Mouse (Mus musculus): Measurements from ENCODE around the gene Cmss1. TPM values are rescaled to one million over a fixed set of nuclear protein-coding genes. Genes with fewer than 3 reads are reported as not detected.

The Cmss1 gene
- polyA plus RNA-seq, 1 experiment = 9.0 TPM

DNA sequence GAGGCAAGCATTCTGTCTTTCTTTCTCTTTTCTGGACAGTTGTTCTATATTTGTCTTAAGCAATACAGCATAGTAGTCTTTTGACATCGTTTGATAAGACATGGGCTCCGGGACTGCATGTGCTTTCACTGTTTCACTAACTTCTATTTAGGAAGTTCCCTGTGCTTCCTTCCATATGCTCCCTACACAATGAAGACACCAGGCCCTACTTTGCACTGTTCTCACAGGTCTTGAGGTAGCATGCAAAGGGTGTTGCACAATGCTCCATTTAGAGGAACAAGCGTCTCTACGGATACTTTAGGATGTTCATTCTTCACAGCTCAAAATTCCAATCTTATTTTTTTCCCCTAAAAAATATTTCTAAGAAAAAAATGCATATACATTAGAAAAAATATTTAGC lies 101.9 kb downstream of the Cmss1 start:
- TF ChIP-seq POLR2A (IDR thresholded peaks at IDR 0.05; ENCODE audit: low read depth, low read length) (no peak), CTCF (IDR thresholded peaks at IDR 0.05; ENCODE audit: borderline replicate concordance, insufficient read depth, low read length) (no peak)
- Histone ChIP-seq H3K4me3 (ENCODE audit: insufficient read depth, low read length) (no peak overlapping the region), H3K27ac (ENCODE audit: insufficient read depth, low read length) (no peak overlapping the region), H3K4me1 (ENCODE audit: control insufficient read depth, insufficient read depth, low read length) (peaks cover 2% of the 10 kb centered on the region; the same call in 1 of the 2 replicates)

DNA sequence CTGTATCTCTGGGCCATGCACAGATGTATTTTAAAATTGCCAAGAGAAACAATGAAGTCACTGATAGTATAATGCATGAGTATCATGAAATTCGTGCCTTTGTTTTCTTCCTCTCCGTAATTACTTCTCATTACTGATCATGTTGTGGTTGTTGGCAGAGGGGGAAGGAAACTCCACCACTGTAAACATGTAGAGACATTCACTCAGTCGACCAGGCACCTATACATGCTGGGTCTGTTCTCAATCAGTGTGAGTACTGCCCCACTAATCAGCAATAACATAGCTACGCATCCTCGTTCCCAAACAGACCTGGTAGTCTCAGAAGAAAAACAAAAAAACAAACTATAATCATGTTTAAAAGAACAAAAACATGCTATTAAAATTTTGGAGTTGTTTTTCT lies 103.9 kb downstream of the Cmss1 start:
- Histone ChIP-seq H3K4me3 (ENCODE audit: insufficient read depth, low read length) (no peak overlapping the region), H3K27ac (ENCODE audit: insufficient read depth, low read length) (no peak overlapping the region), H3K4me1 (ENCODE audit: control insufficient read depth, insufficient read depth, low read length) (peaks cover 2% of the 10 kb centered on the region)
- TF ChIP-seq CTCF (IDR thresholded peaks at IDR 0.05; ENCODE audit: borderline replicate concordance, insufficient read depth, low read length) (no peak), POLR2A (IDR thresholded peaks at IDR 0.05; ENCODE audit: low read depth, low read length) (no peak)

DNA sequence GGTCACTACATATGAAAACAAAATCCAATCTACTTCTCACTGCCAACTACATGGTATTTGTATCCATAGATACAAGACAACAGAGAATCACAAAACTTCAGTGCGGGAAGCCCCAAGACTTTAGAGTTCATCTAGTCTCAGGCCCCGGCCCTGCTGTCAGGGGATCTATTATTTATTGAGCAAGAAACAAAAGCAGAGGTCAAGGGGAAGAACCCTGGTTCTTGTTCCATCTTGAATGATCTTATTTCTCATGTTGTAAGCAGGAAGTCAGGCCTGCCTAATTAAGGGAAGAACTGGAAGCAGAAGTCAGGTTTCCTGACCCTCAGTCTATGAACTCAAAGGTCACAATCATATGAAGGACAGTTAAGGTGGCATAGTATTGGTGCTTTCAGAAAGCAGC lies 104.4 kb downstream of the Cmss1 start:
- Histone ChIP-seq H3K27ac (ENCODE audit: insufficient read depth, low read length) (no peak overlapping the region), H3K4me1 (ENCODE audit: control insufficient read depth, insufficient read depth, low read length) (peaks cover 2% of the 10 kb centered on the region), H3K4me3 (ENCODE audit: insufficient read depth, low read length) (no peak overlapping the region)
- no peak for TF ChIP-seq CTCF (IDR thresholded peaks at IDR 0.05; ENCODE audit: borderline replicate concordance, insufficient read depth, low read length)
- TF ChIP-seq POLR2A (IDR thresholded peaks at IDR 0.05; ENCODE audit: low read depth, low read length) = no peak

DNA sequence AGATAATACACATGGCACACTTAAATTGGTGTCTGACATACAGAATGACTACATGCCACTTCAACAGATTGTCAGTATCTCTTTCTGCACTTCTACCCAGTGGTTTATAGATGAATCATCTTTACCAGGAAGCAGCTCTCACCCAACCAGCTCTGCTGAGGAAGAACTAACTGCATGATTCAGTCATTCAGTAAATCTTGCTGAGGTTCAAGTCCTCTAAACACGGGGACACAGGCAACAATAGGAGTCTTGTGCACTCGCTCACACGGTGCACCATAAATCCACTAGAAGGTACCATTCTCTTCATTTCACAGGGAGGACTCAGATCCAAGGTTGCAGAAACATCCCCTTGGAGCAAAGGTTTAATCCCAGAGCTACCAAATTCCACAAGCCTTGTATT lies 105.8 kb downstream of the Cmss1 start:
- H3K4me3 ChIP-seq (ENCODE audit: insufficient read depth, low read length) = no peak overlapping the region
- no peak for TF ChIP-seq POLR2A (IDR thresholded peaks at IDR 0.05; ENCODE audit: low read depth, low read length)
- no peak for TF ChIP-seq CTCF (IDR thresholded peaks at IDR 0.05; ENCODE audit: borderline replicate concordance, insufficient read depth, low read length)
- peaks cover 2% of the 10 kb centered on the region for H3K4me1 ChIP-seq (ENCODE audit: control insufficient read depth, insufficient read depth, low read length)
- H3K27ac ChIP-seq (ENCODE audit: insufficient read depth, low read length) = peak overlapping the region; percentile 98; the same call in 1 of the 2 replicates

DNA sequence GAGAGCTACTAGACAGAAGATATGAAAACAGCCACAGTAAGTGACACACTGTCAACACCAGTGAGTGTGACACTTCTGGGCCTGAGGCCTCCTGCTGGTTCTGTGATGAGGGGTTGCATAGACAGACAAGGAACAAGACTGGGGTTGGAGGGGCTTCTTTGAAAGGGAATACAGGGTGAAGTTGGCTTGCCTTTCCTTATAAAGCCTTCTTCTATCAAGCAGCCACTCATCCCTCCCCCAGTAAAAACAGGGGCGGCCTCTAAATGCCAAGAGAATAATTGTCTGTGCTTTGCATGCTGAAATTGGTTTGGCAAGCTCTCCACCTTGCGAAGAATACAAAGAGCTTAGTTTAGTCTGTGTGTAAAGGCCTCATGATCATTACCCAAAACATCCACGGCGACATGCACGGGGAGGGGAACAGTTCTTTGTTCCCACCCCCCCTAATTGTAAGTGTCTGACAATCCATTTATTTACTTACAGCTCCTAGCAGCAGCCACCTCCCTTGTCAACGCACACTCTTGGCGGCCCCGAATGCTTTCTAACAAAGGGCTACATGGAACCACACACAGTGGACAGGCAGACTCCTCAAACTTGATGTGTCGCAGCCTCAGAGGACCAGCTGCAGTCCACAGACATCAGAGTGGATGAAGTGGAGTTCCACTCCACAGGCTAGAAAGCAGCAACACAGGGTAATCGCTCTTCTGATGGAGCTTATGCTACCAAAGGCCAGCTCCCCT lies 110.1 kb downstream of the Cmss1 start:
- H3K4me3 ChIP-seq (ENCODE audit: insufficient read depth, low read length) = no peak overlapping the region
- TF ChIP-seq CTCF (IDR thresholded peaks at IDR 0.05; ENCODE audit: borderline replicate concordance, insufficient read depth, low read length) (no peak), POLR2A (IDR thresholded peaks at IDR 0.05; ENCODE audit: low read depth, low read length) (no peak)
- no peak overlapping the region for H3K27ac ChIP-seq (ENCODE audit: insufficient read depth, low read length)
- H3K4me1 ChIP-seq (ENCODE audit: control insufficient read depth, insufficient read depth, low read length) = peaks cover 2% of the 10 kb centered on the region

DNA sequence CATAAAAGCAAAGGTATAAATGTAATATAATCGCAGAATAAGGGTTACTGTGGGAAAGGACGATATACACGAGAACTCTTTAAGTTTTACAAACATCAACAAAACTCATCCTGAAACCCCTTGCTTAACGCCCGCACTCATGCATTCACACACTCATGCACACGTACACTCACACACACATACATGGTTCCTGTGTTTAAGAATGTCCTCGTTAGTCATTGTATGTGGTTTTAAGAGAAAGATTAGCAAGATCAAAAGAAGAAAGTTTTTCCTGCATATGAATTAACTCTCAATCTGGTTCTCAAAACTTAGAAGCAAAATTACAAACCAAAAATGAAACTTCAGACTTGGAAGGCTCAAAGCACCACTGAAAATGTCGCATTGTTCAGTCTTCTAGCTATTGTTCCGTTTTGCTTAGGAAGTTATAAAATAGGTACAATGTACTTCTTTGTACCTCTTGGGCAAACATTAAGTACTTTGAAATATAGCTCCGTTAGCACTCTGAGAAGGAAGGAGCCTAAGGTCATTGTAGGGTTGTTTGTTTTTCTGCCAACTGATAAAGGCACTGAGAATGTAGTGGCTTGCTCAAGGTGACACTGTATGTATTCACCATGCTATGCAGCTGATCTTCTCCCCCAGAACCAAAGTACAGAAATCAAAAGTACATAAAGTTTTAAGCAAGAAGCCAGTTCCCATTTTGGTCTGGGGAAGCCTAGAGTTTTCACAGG lies 111.0 kb downstream of the Cmss1 start:
- TF ChIP-seq CTCF (IDR thresholded peaks at IDR 0.05; ENCODE audit: borderline replicate concordance, insufficient read depth, low read length) (no peak), POLR2A (IDR thresholded peaks at IDR 0.05; ENCODE audit: low read depth, low read length) (no peak)
- no peak overlapping the region for H3K4me3 ChIP-seq (ENCODE audit: insufficient read depth, low read length)
- H3K27ac ChIP-seq (ENCODE audit: insufficient read depth, low read length) = no peak overlapping the region
- peaks cover 2% of the 10 kb centered on the region for H3K4me1 ChIP-seq (ENCODE audit: control insufficient read depth, insufficient read depth, low read length)

DNA sequence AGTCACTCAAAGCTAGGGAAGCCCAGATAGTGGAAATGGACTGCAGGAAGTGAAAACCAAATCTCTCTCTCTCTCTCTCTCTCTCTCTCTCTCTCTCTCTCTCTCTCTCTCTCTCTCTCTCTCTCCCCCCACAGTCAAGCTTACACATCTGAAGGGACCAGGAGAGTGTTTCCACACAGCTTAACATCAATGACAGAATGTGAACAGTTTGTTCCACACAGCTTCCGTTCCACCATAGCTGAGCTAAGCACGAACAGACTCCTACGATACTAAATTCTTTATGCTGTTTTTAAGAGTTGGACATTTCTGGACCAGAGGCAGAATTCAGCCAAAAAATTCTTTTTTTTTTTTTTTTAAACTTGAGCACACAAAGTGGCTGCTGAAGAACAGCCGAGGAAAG lies 114.8 kb downstream of the Cmss1 start:
- Histone ChIP-seq H3K4me1 (ENCODE audit: control insufficient read depth, insufficient read depth, low read length) (peaks cover 2% of the 10 kb centered on the region; the same call in 1 of the 2 replicates), H3K4me3 (ENCODE audit: insufficient read depth, low read length) (no peak overlapping the region), H3K27ac (ENCODE audit: insufficient read depth, low read length) (no peak overlapping the region)
- TF ChIP-seq CTCF (IDR thresholded peaks at IDR 0.05; ENCODE audit: borderline replicate concordance, insufficient read depth, low read length) (no peak), POLR2A (IDR thresholded peaks at IDR 0.05; ENCODE audit: low read depth, low read length) (no peak)

DNA sequence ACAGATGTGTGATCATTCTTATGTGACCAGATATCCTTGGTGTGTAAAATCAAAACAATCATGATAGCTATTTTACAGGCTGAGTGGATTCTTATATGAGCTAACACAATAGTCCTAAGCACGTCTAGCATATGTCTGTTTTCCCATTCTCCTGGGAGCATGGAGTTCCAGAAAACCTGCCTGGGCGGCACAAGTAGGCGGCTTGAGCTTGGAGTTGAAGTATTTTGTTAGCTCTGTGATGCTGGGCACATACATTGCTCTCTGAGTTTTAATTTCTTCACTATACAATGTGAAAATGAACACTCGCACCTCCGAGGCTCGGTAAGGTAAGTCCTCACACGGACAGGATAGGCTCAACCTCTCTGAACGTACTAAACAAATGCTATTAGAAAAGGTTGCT lies 116.0 kb downstream of the Cmss1 start:
- Histone ChIP-seq H3K4me1 (ENCODE audit: control insufficient read depth, insufficient read depth, low read length) (peaks cover 6% of the 10 kb centered on the region), H3K4me3 (ENCODE audit: insufficient read depth, low read length) (no peak overlapping the region), H3K27ac (ENCODE audit: insufficient read depth, low read length) (no peak overlapping the region)
- TF ChIP-seq CTCF (IDR thresholded peaks at IDR 0.05; ENCODE audit: borderline replicate concordance, insufficient read depth, low read length) = no peak
- no peak for TF ChIP-seq POLR2A (IDR thresholded peaks at IDR 0.05; ENCODE audit: low read depth, low read length)

DNA sequence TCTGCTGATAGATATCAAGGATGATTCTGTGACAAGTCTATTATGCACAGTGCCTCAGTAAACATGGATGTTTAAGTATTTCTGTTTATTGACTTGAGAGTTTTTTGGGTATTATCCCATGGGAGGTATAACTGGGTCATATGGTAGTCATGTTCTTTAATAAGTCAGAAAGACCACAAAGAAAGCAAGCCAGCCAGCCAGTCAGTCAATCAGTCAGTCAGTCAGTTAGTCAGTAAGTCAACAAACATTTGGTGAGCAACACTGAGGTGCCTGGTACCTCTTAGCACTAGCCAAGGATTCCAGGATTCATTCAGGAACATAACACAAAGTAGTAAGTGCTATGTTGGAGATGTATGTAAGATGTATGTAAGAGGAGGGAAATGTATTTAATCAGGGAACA lies 118.0 kb downstream of the Cmss1 start:
- Histone ChIP-seq H3K4me1 (ENCODE audit: control insufficient read depth, insufficient read depth, low read length) (peaks cover 6% of the 10 kb centered on the region), H3K4me3 (ENCODE audit: insufficient read depth, low read length) (no peak overlapping the region), H3K27ac (ENCODE audit: insufficient read depth, low read length) (no peak overlapping the region)
- TF ChIP-seq CTCF (IDR thresholded peaks at IDR 0.05; ENCODE audit: borderline replicate concordance, insufficient read depth, low read length) (no peak), POLR2A (IDR thresholded peaks at IDR 0.05; ENCODE audit: low read depth, low read length) (no peak)

DNA sequence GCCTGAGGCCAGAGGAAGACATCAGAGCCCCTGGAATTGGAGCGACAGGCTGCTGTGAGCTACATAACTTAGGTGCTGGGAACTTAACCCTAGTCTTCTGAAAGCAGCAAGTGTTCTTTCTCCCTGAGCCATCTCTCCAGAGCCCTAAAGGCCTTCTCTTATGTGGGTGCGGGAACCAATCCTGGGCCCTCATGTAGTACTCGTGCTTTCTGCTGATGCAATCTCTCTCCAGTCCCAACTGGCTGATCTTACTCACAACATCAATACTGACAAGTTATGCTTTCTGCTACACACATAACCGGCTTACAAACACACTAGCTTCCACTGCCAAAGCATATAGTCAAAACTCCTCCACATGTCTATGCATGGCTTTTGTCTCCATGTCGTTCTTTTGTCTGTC lies 120.4 kb downstream of the Cmss1 start:
- Histone ChIP-seq H3K4me3 (ENCODE audit: insufficient read depth, low read length) (no peak overlapping the region), H3K27ac (ENCODE audit: insufficient read depth, low read length) (no peak overlapping the region), H3K4me1 (ENCODE audit: control insufficient read depth, insufficient read depth, low read length) (peaks cover 6% of the 10 kb centered on the region)
- TF ChIP-seq POLR2A (IDR thresholded peaks at IDR 0.05; ENCODE audit: low read depth, low read length) (no peak), CTCF (IDR thresholded peaks at IDR 0.05; ENCODE audit: borderline replicate concordance, insufficient read depth, low read length) (no peak)

Data from embryonic fibroblast, embryonic 13.5 days (primary cell).